Mouse (Mus musculus) megakaryocyte progenitor cell, adult 5-6 weeks (primary cell): Measurements from ENCODE around the gene Pkp4. TPM values are rescaled to one million over a fixed set of nuclear protein-coding genes. Genes with fewer than 3 reads are reported as not detected.
"Not testable (repeated sequence)": the region's sequence is repeated elsewhere in the genome, so short reads cannot be mapped to it uniquely, and the experiment has no call there.

Experiments
- ATAC-seq: replicated peaks from 2 replicates; pipeline ENCODE4 v1.8.0; 2016; ENCODE audit warnings: mild to moderate bottlenecking, moderate TSS enrichment, inconsistent platforms; ENCODE audit not compliant: poor library complexity
- total RNA-seq, 2 experiments: library from RNA; stranded (forward) in 1 of 2; stranded (reverse) in 1 of 2; fragments of 157-497, 149-512 nt in 1 of 2; fragments of 200-1000 nt in 1 of 2; gene quantifications; 2 replicates each; pipeline versions ENCODE4 v1.2.3 to v1.2.4; 2015 to 2017

The Pkp4 gene
- total RNA-seq, 2 experiments from 2014 or later: 14.3 to 22.2 TPM

GRCm38 (mm10) chr2:59373113-59373512 lies 212.5 kb downstream of the Pkp4 start:
- no peak for ATAC-seq

- no peak for ATAC-seq
Observed at GRCm38 (mm10) chr2:59378096-59378495, 217.4 kb downstream of the Pkp4 start.

GRCm38 (mm10) chr2:59378861-59379260 lies 218.2 kb downstream of the Pkp4 start:
- ATAC-seq: not testable (repeated sequence)

GRCm38 (mm10) chr2:59383231-59383630 lies 222.6 kb downstream of the Pkp4 start:
- ATAC-seq: no peak

GRCm38 (mm10) chr2:59383852-59384776 lies 223.5 kb downstream of the Pkp4 start:
- ATAC-seq: no peak

GRCm38 (mm10) chr2:59385211-59385935 lies 224.7 kb downstream of the Pkp4 start:
- ATAC-seq: no peak

GRCm38 (mm10) chr2:59389971-59390370 lies 229.3 kb downstream of the Pkp4 start:
- no peak for ATAC-seq

- no peak for ATAC-seq
Observed at GRCm38 (mm10) chr2:59393177-59393576, 232.5 kb downstream of the Pkp4 start.

GRCm38 (mm10) chr2:59394651-59395050 lies 234.0 kb downstream of the Pkp4 start:
- ATAC-seq: no peak

GRCm38 (mm10) chr2:59395160-59395650 lies 234.6 kb downstream of the Pkp4 start:
- not testable (repeated sequence) for ATAC-seq

- no peak for ATAC-seq
Observed at GRCm38 (mm10) chr2:59396555-59396954, 235.9 kb downstream of the Pkp4 start.

GRCm38 (mm10) chr2:59397531-59397930 lies 236.9 kb downstream of the Pkp4 start:
- no peak for ATAC-seq

GRCm38 (mm10) chr2:59400901-59401378 lies 240.3 kb downstream of the Pkp4 start:
- peak; percentile 70 for ATAC-seq

- ATAC-seq: no peak
Observed at GRCm38 (mm10) chr2:59401841-59402461, 241.3 kb downstream of the Pkp4 start.

- ATAC-seq: no peak
Observed at GRCm38 (mm10) chr2:59404022-59404421, 243.4 kb downstream of the Pkp4 start.

Other genes with a start within 250 kb of the Pkp4 start
- 0.10 and 0.15 TPM in 2 replicates for gene Ccdc148, start 167 bp upstream of the Pkp4 start, total RNA-seq (2015)
- not detected in 2 replicates for gene Ccdc148, start 167 bp upstream of the Pkp4 start, total RNA-seq (2017)